Mouse (Mus musculus) left cerebral cortex, postnatal 14 days (tissue): Measurements from ENCODE around the gene Kyat1. TPM values are rescaled to one million over a fixed set of nuclear protein-coding genes. Genes with fewer than 3 reads are reported as not detected.
A peak's percentile ranks its signal among the peaks of the same experiment; 100 is the strongest.

Experiments used
- DNase-seq, 2 experiments: peaks; one replicate each; pipeline ENCODE4 v3.0.0; 2021 to 2022; ENCODE audit warnings: low spot score in 2 of 2, mixed read lengths in 1 of 2
- intact Hi-C: fragments of 180-260 bp; cut with DNase I; formaldehyde crosslinking; loops from one replicate; pipeline ENCODE4 v1.15.1; 2025
- long read RNA-seq, 2 experiments: library from polyadenylated mRNA; stranded (forward); transcript quantifications; one replicate each; pipeline ENCODE4 v2.0.0; 2021
- total RNA-seq, 2 experiments: library from RNA; stranded (reverse); gene quantifications; 2 replicates each; pipeline ENCODE4 v1.2.3; 2021

Kyat1 gene
- total RNA-seq: 10 to 100 TPM; 15.2 to 15.5 TPM
- long read RNA-seq, experiment 1, transcript Kyat1-201 (13 exons, 1,876 nt): major isoform, 7 of 14 reads
- long read RNA-seq, experiment 1, partial matches to known transcripts: 0 of 14 reads
- long read RNA-seq, experiment 1, other reads (novel, unspliced or antisense): 6 of 14 reads
- long read RNA-seq, experiment 2, transcript Kyat1-206 (14 exons, 2,026 nt): minor isoform, 5 of 23 reads
- long read RNA-seq, experiment 2, transcript Kyat1-201 (13 exons, 1,876 nt): major isoform, 11 of 23 reads
- long read RNA-seq, experiment 2, partial matches to known transcripts: 2 of 23 reads
- long read RNA-seq, experiment 2, other reads (novel, unspliced or antisense): 5 of 23 reads

GRCm38 (mm10) chr2:30205629-30206357 is at the start of gene Kyat1:
Gene Kyat1, minus strand, starts transcription at chr2:30205847.
- intact Hi-C loops: loop anchor here (2.0 kb wide), 1 partner anchor 31 kb away; the partner anchor contains the start of gene Lrrc8a
- peak; percentile 92 to 93 for DNase-seq

- DNase-seq: no peak
- intact Hi-C loops: no loop called here
Observed at GRCm38 (mm10) chr2:30253809-30254208, 48.2 kb upstream of the Kyat1 start.

- intact Hi-C loops: no loop called here
- DNase-seq: no peak
Observed at GRCm38 (mm10) chr2:30252521-30252920, 46.9 kb upstream of the Kyat1 start.

GRCm38 (mm10) chr2:30251417-30252104 is 45.9 kb upstream of the Kyat1 start:
- intact Hi-C loops: no loop called here

GRCm38 (mm10) chr2:30250166-30251128 is 44.8 kb upstream of the Kyat1 start:
- DNase-seq: no peak
- intact Hi-C loops: no loop called here

More at GRCm38 (mm10) chr2:30251417-30252104, 45.9 kb upstream of the Kyat1 start:
- DNase-seq: no peak

GRCm38 (mm10) chr2:30249182-30249581 is 43.5 kb upstream of the Kyat1 start:
- no peak for DNase-seq
- intact Hi-C loops: no loop called here

GRCm38 (mm10) chr2:30247681-30248080 is 42.0 kb upstream of the Kyat1 start:
- intact Hi-C loops: no loop called here
- DNase-seq: no peak

- DNase-seq: no peak
- intact Hi-C loops: no loop called here
Observed at GRCm38 (mm10) chr2:30247036-30247435, 41.4 kb upstream of the Kyat1 start.

- intact Hi-C loops: no loop called here
- DNase-seq: no peak
Observed at GRCm38 (mm10) chr2:30244595-30245178, 39.0 kb upstream of the Kyat1 start.

GRCm38 (mm10) chr2:30243391-30243790 is 37.7 kb upstream of the Kyat1 start:
- no peak for DNase-seq
- intact Hi-C loops: no loop called here

- intact Hi-C loops: no loop called here
- no peak for DNase-seq
Observed at GRCm38 (mm10) chr2:30242509-30242908, 36.9 kb upstream of the Kyat1 start.

GRCm38 (mm10) chr2:30240267-30240666 is 34.6 kb upstream of the Kyat1 start, which contains the start of gene Gm28035:
Gene Gm28035, plus strand, starts transcription at chr2:30240567.
- DNase-seq: no peak
- intact Hi-C loops: no loop called here

GRCm38 (mm10) chr2:30239777-30240176 is 34.1 kb upstream of the Kyat1 start:
- no peak for DNase-seq
- intact Hi-C loops: no loop called here

- intact Hi-C loops: loop anchor here (1.0 kb wide), 1 partner anchor 26 kb away; no protein-coding TSS in a partner anchor
- no peak for DNase-seq
Observed at GRCm38 (mm10) chr2:30238906-30239465, 33.3 kb upstream of the Kyat1 start.

- peak; percentile 63 to 66 for DNase-seq
- intact Hi-C loops: loop anchor here (1.0 to 2.0 kb wide), 4 partner anchors 27 to 67 kb away; partner anchors contain the start of genes Endog, Kyat1 and Spout1
Observed at GRCm38 (mm10) chr2:30237881-30238280, 32.2 kb upstream of the Kyat1 start.

- DNase-seq: peak; percentile 99 to 100
- intact Hi-C loops: loop anchor here (2.0 kb wide), 3 partner anchors 33 to 67 kb away; partner anchors contain the start of genes Endog, Kyat1 and Spout1
Observed at GRCm38 (mm10) chr2:30237199-30237880, 31.7 kb upstream of the Kyat1 start, which contains the start of gene Lrrc8a. Gene Lrrc8a, plus strand, starts transcription at chr2:30237715.
